Mouse (Mus musculus): ENCODE measurements at regions not wholly inside any gene's neighbourhood (a gene's known extent, or its start where the extent isn't known, plus 50 kb on each side); places are given as distances from the start of the nearest gene placed in this dataset.

DNA sequence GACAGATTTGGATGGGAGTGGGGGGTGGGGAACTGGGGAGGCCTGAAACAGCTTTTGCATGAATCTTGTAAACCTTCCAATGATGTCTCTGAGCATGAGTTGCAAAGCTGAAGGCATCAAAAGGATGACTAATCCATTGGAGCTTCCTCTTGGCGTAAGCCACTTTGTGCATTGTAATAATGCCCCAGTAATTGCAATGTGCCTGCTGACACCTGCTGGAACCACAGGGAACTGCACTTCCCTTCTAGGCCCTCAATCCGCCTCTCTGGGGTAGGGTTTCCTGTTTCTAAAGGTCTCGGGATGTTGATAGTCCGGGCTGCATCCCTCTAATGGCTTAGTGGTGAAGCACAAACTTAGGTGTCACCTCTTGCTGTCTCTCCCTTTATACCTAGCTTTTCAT, 52.3 kb upstream of the Ssx2ip start:
- TF ChIP-seq UBTF (IDR thresholded peaks at IDR 0.05; ENCODE audit: low read depth, low read length) (no peak), RCOR1 (conservative IDR thresholded peaks at IDR 0.05; ENCODE audit: low read depth, low read length) (no peak), CTCF (conservative IDR thresholded peaks at IDR 0.05 in 1 of 2, IDR thresholded peaks at IDR 0.05 in 1 of 2; ENCODE audit: low read depth in 2 of 2, low read length in 2 of 2) (peak; percentile 88 to 97), GABPA (IDR thresholded peaks at IDR 0.05; ENCODE audit: insufficient replicate concordance, low read depth, low read length) (no peak), CHD2 (IDR thresholded peaks at IDR 0.05; ENCODE audit: low read length) (no peak), MAFK (IDR thresholded peaks at IDR 0.05; ENCODE audit: insufficient replicate concordance, low read length) (no peak), MYC (IDR thresholded peaks at IDR 0.05; ENCODE audit: low read depth, low read length) (no peak), HCFC1 (IDR thresholded peaks at IDR 0.05; ENCODE audit: low read depth, low read length) (peak; percentile 45; the same call in 1 of the 2 replicates), RAD21 (IDR thresholded peaks at IDR 0.05; ENCODE audit: low read depth, low read length) (peak; percentile 75), SMC3 (IDR thresholded peaks at IDR 0.05; ENCODE audit: low read depth, low read length) (peak; percentile 78), POLR2A (IDR thresholded peaks at IDR 0.05; ENCODE audit: low read depth, low read length) (no peak), ZMIZ1 (IDR thresholded peaks at IDR 0.05; ENCODE audit: low read depth, low read length) (no peak), ELF1 (IDR thresholded peaks at IDR 0.05; ENCODE audit: low read depth, low read length) (no peak)
- H3K4me3 ChIP-seq (replicated peaks in 1 of 3; ENCODE audit: low read depth in 2 of 3, low read length in 2 of 3, poor library complexity in 1 of 3), result no peak overlapping the region
- no peak overlapping the region for H3K27ac ChIP-seq (ENCODE audit: insufficient read depth, low read depth)
- peaks cover 3% of the 10 kb centered on the region for H3K27me3 ChIP-seq (replicated peaks)
- in situ Hi-C loops (cut with MboI; ENCODE audit: low pct_ligation_motif_present, low pct_unique_long_range_greater_than_20kb, low sequenced_read_pairs) (no loop called here), dilution Hi-C loops (cut with MboI; ENCODE audit: extremely low pct_ligation_motif_present, extremely low pct_unique_long_range_greater_than_20kb, low sequenced_read_pairs) (no loop called here)
- H3K9me3 ChIP-seq (replicated peaks; ENCODE audit: low read length), result no peaks in the 10 kb centered on the region
- no peaks in the 10 kb centered on the region for H3K79me2 ChIP-seq (replicated peaks; ENCODE audit: control insufficient read depth, extremely low read depth, insufficient read depth, poor library complexity, severe bottlenecking)
- no peak overlapping the region for H3K4me2 ChIP-seq (ENCODE audit: insufficient read depth, low read depth, poor library complexity, severe bottlenecking)
- peak; percentile 61 for DNase-seq (ENCODE audit: extremely low read depth)
- H3K9ac ChIP-seq (ENCODE audit: insufficient read depth, low read depth), result no peak overlapping the region
- no peaks in the 10 kb centered on the region for H3K36me3 ChIP-seq (replicated peaks in 1 of 2; ENCODE audit: control insufficient read depth in 1 of 2, insufficient read depth in 1 of 2, low read length in 1 of 2)
- H3K4me1 ChIP-seq (ENCODE audit: control insufficient read depth in 1 of 2, insufficient read depth in 2 of 2), result no peaks in the 10 kb centered on the region

DNA sequence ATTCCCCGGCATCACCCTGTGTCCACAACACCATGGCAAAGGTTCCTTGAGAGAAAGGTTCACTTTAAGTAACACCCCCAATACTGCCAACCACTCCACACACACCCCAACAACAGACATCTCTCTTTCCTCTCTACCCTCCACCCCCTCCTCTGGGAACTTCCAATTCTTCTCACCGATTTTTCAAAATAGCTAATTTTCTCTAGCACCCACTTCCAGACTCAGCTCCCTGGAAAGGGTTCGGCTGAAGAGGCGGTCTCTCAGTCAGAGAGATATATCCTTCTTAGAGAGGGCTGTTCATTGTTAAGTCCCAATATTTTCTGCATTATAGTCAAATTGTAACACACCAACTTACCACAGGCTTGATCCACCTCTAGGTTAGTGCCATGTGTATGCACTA, 50.5 kb upstream of the Ssx2ip start:
- Histone ChIP-seq H3K79me2 (replicated peaks; ENCODE audit: control insufficient read depth, extremely low read depth, insufficient read depth, poor library complexity, severe bottlenecking) (no peaks in the 10 kb centered on the region), H3K4me2 (ENCODE audit: insufficient read depth, low read depth, poor library complexity, severe bottlenecking) (no peak overlapping the region), H3K4me1 (ENCODE audit: control insufficient read depth in 1 of 2, insufficient read depth in 2 of 2) (no peaks in the 10 kb centered on the region), H3K27ac (ENCODE audit: insufficient read depth, low read depth) (no peak overlapping the region), H3K9me3 (replicated peaks; ENCODE audit: low read length) (no peaks in the 10 kb centered on the region), H3K27me3 (replicated peaks) (no peaks in the 10 kb centered on the region), H3K4me3 (replicated peaks in 1 of 3; ENCODE audit: low read depth in 2 of 3, low read length in 2 of 3, poor library complexity in 1 of 3) (no peak overlapping the region), H3K36me3 (replicated peaks in 1 of 2; ENCODE audit: control insufficient read depth in 1 of 2, insufficient read depth in 1 of 2, low read length in 1 of 2) (no peaks in the 10 kb centered on the region), H3K9ac (ENCODE audit: insufficient read depth, low read depth) (no peak overlapping the region)
- in situ Hi-C loops (cut with MboI; ENCODE audit: low pct_ligation_motif_present, low pct_unique_long_range_greater_than_20kb, low sequenced_read_pairs), result no loop called here
- no peak for DNase-seq (ENCODE audit: extremely low read depth)
- no peak for TF ChIP-seq E2F4 (IDR thresholded peaks at IDR 0.05; ENCODE audit: insufficient replicate concordance, low read depth, low read length)
- dilution Hi-C loops (cut with MboI; ENCODE audit: extremely low pct_ligation_motif_present, extremely low pct_unique_long_range_greater_than_20kb, low sequenced_read_pairs), result no loop called here
